Mouse (Mus musculus) liver, embryonic 11.5 days (tissue): ENCODE results near the gene Cald1. TPM values are rescaled to one million over a fixed set of nuclear protein-coding genes. Genes with fewer than 3 reads are reported as not detected.

Source experiments
- ATAC-seq: fragments of 200-750 bp; cut with Nextera tagmentation; replicated peaks from 2 replicates; pipeline ENCODE4 v1.8.0; 2017; ENCODE audit warnings: moderate number of reproducible peaks, mild to moderate bottlenecking, moderate TSS enrichment, moderate library complexity; ENCODE audit not compliant: low FRiP score
- DNase-seq: peaks from one replicate; pipeline ENCODE4 v3.0.0-alpha.2; 2017; ENCODE audit warnings: low spot score
- H3K27ac ChIP-seq: fragments of 300-500 bp; sonication (generic); 2 replicates; pipeline ENCODE4 v1.5.1; 2014; ENCODE audit warnings: mild to moderate bottlenecking, low read depth, low read length, control low read depth
- H3K27me3 ChIP-seq: fragments of 300-500 bp; sonication (generic); replicated peaks from 2 replicates; pipeline ENCODE4 v1.6.1; 2014; ENCODE audit warnings: low read length, mixed read lengths; ENCODE audit not compliant: control insufficient read depth, insufficient read depth
- H3K36me3 ChIP-seq: fragments of 300-500 bp; sonication (generic); 2 replicates; pipeline ENCODE4 v1.6.1; 2014; ENCODE audit warnings: mild to moderate bottlenecking, low read length, moderate library complexity, mixed read lengths; ENCODE audit not compliant: control insufficient read depth, insufficient read depth
- H3K4me1 ChIP-seq: fragments of 300-500 bp; sonication (generic); replicated peaks from 2 replicates; pipeline ENCODE4 v1.6.1; 2014; ENCODE audit warnings: low read length, mixed read lengths; ENCODE audit not compliant: control insufficient read depth, insufficient read depth
- H3K4me2 ChIP-seq: fragments of 300-500 bp; sonication (generic); 2 replicates; pipeline ENCODE4 v1.6.1; 2014; ENCODE audit warnings: mild to moderate bottlenecking, control low read depth, moderate library complexity
- H3K4me3 ChIP-seq: fragments of 300-500 bp; sonication (generic); 2 replicates; pipeline ENCODE4 v1.5.1; 2014; ENCODE audit warnings: low read depth, low read length, control low read depth
- H3K9ac ChIP-seq: fragments of 300-500 bp; sonication (generic); 2 replicates; pipeline ENCODE4 v1.6.1; 2014; ENCODE audit warnings: low read depth, low read length, control low read depth
- H3K9me3 ChIP-seq: fragments of 300-500 bp; sonication (generic); 2 replicates; pipeline ENCODE4 v1.6.1; 2016; ENCODE audit warnings: low read length, inconsistent platforms, mixed read lengths; ENCODE audit not compliant: control insufficient read depth
- WGBS: fragments of 180-500 bp; shearing (Covaris S2); extraction: QIAGEN DNeasy Blood & Tissue Kit; methylation state at CpG from one replicate; pipeline ENCODE4 v1.1.7; 2014; 5-methylcytosine and 5-hydroxymethylcytosine counted together
- polyA plus RNA-seq: library from polyadenylated mRNA; unstranded; fragments of >200 nt; fragmentation: Nextera tagmentation; extraction: Ambion mirVana; gene quantifications from 2 replicates; pipeline ENCODE4 v1.2.1, GENCODE M21; 2014

Cald1 gene
- polyA plus RNA-seq, 1 experiment from 2014 or later = 134 TPM

- 82% methylated on average over 4 of the region's 4 CpGs for WGBS
- Histone ChIP-seq H3K9ac (no peak overlapping the region), H3K4me1 (peaks cover 31% of the 10 kb centered on the region), H3K36me3 (no peaks in the 10 kb centered on the region), H3K4me3 (no peak overlapping the region), H3K9me3 (no peaks in the 10 kb centered on the region), H3K27ac (no peak overlapping the region), H3K27me3 (no peaks in the 10 kb centered on the region), H3K4me2 (no peak overlapping the region)
- ATAC-seq (no peak), DNase-seq (no peak)
Measured at GRCm38 (mm10) chr6:34714612-34715011, 116.3 kb downstream of the Cald1 start.

DNA sequence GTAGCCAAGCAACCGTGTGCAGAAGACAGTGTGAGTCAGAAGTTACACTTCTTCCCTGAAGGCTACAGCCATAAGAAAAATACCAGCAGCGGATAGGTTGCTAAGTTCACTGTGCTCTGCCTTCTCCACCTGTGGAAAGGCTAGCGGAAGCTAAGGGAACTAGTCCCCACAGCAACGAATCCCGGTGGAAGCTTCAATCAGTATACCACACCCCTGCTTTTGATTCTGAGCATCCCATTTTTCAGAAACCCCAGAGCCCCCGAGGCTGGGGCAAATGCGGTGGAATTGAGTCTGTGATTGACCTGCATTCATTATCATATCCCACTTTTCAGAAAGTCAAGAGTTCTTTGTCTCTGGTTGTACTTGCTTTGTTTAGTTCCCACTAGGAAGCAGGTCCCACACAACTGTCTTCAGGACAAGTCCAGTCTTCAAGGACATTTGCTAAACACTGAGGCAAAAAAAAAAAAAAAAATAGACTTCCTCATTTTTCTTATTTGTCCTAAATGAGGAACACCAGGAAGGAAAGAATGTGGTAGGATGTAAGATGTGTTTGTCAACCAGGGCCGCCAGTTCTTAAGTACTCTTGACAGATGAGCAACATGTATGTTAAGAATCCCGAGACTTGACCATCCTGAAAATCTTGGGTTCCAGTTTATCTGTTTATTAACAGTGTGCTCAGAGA lies 118.0 kb downstream of the Cald1 start:
- Histone ChIP-seq H3K9me3 (no peaks in the 10 kb centered on the region), H3K36me3 (no peaks in the 10 kb centered on the region), H3K27me3 (no peaks in the 10 kb centered on the region), H3K9ac (no peak overlapping the region), H3K27ac (no peak overlapping the region), H3K4me3 (no peak overlapping the region), H3K4me2 (no peak overlapping the region), H3K4me1 (peaks cover 31% of the 10 kb centered on the region)
- DNase-seq (no peak), ATAC-seq (no peak)
- WGBS = 75% methylated on average over 9 of the region's 9 CpGs

GRCm38 (mm10) chr6:34716888-34717635 lies 118.8 kb downstream of the Cald1 start:
- 30% methylated on average over 3 of the region's 3 CpGs for WGBS
- Histone ChIP-seq H3K4me1 (peaks cover 31% of the 10 kb centered on the region), H3K9ac (no peak overlapping the region), H3K27ac (no peak overlapping the region), H3K4me2 (no peak overlapping the region), H3K9me3 (no peaks in the 10 kb centered on the region), H3K36me3 (no peaks in the 10 kb centered on the region), H3K27me3 (no peaks in the 10 kb centered on the region), H3K4me3 (no peak overlapping the region)
- DNase-seq = no peak
- no peak; the same call in 1 of the 2 replicates for ATAC-seq

DNA sequence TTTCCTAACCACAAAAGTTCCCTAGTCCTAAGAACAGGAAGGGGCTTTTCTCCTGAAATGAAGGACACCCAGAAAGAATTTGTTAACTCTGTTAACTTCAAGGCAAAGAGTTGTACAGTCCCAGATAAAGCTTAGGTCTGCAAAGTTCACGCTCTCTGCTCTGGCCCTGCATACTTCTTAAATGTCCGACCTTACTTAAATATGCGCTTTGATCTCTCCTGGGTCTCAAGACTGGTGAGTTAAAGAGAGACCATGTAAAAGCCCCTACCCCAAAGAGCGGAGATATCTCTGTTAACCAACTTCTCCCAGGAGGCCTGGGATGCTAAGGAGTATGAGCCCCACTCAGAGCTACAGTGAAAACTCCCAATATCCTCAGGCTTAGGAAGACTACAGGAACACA lies 119.4 kb downstream of the Cald1 start:
- DNase-seq (no peak), ATAC-seq (no peak)
- Histone ChIP-seq H3K9ac (no peak overlapping the region), H3K9me3 (no peaks in the 10 kb centered on the region), H3K27me3 (no peaks in the 10 kb centered on the region), H3K27ac (no peak overlapping the region), H3K4me3 (no peak overlapping the region), H3K36me3 (no peaks in the 10 kb centered on the region), H3K4me1 (peaks cover 30% of the 10 kb centered on the region), H3K4me2 (no peak overlapping the region)
- WGBS = 65% methylated on average over 4 of the region's 4 CpGs

- Histone ChIP-seq H3K27me3 (no peaks in the 10 kb centered on the region), H3K27ac (no peak overlapping the region), H3K4me3 (no peak overlapping the region), H3K36me3 (no peaks in the 10 kb centered on the region), H3K9ac (no peak overlapping the region), H3K9me3 (no peaks in the 10 kb centered on the region), H3K4me2 (no peak overlapping the region), H3K4me1 (peaks cover 28% of the 10 kb centered on the region)
- no peak for DNase-seq
- WGBS = 74% methylated on average over 6 of the region's 6 CpGs
- ATAC-seq = no peak
Measured at GRCm38 (mm10) chr6:34719141-34719680, 120.9 kb downstream of the Cald1 start.

- H3K36me3 ChIP-seq = no peaks in the 10 kb centered on the region
- no peak overlapping the region for H3K27ac ChIP-seq
- no peaks in the 10 kb centered on the region for H3K27me3 ChIP-seq
- 62% methylated on average over 4 of the region's 4 CpGs for WGBS
- H3K4me1 ChIP-seq = peaks cover 25% of the 10 kb centered on the region
- H3K4me3 ChIP-seq = no peak overlapping the region
- H3K9ac ChIP-seq = no peak overlapping the region
- ATAC-seq (no peak), DNase-seq (no peak)
- H3K9me3 ChIP-seq = peaks cover 2% of the 10 kb centered on the region; the same call in 1 of the 2 replicates
- no peak overlapping the region for H3K4me2 ChIP-seq
Measured at GRCm38 (mm10) chr6:34720447-34720846, 122.1 kb downstream of the Cald1 start.

- no peak overlapping the region for H3K27ac ChIP-seq
- H3K9me3 ChIP-seq = peaks cover 2% of the 10 kb centered on the region; the same call in 1 of the 2 replicates
- no peaks in the 10 kb centered on the region for H3K36me3 ChIP-seq
- H3K9ac ChIP-seq = no peak overlapping the region
- DNase-seq = no peak
- 64% methylated on average over 6 of the region's 6 CpGs for WGBS
- peaks cover 25% of the 10 kb centered on the region for H3K4me1 ChIP-seq
- no peak overlapping the region for H3K4me2 ChIP-seq
- H3K4me3 ChIP-seq = no peak overlapping the region
- H3K27me3 ChIP-seq = no peaks in the 10 kb centered on the region
- ATAC-seq = no peak
Measured at GRCm38 (mm10) chr6:34721740-34722139, 123.4 kb downstream of the Cald1 start.

DNA sequence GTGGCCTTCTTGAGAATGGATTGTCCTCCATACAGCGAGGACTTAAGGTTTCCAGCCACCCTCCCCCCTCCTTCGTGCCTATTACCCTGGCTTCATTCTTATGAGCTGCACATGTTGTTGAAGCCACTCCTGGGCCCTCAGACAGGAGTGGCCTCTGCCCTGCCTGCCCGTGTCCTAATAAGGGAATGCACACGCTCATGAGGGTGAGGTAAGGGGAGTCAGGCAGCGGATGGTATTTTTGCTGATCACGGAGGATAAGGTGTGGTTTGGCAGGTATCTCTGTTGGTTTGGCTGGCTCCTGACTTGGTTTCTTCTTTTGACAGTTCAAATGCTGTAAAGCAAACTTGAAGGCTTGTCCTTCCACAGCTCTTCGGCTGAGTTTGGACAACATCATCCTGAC lies 124.4 kb downstream of the Cald1 start:
- Histone ChIP-seq H3K4me2 (no peak overlapping the region), H3K36me3 (no peaks in the 10 kb centered on the region), H3K9ac (no peak overlapping the region), H3K4me3 (no peak overlapping the region), H3K27ac (0 out of 2 replicates have a peak overlapping the region, but pooled peaks have one; percentile 25), H3K4me1 (peaks cover 18% of the 10 kb centered on the region), H3K9me3 (peaks cover 2% of the 10 kb centered on the region; the same call in 1 of the 2 replicates), H3K27me3 (no peaks in the 10 kb centered on the region)
- DNase-seq (no peak), ATAC-seq (no peak)
- 80% methylated on average over 7 of the region's 7 CpGs for WGBS
